Mouse (Mus musculus): ENCODE results near the gene Olfr1248. TPM values are rescaled to one million over a fixed set of nuclear protein-coding genes. Genes with fewer than 3 reads are reported as not detected.
"Not testable (repeated sequence)": the region's sequence is repeated elsewhere in the genome, so short reads cannot be mapped to it uniquely, and the experiment has no call there.

Olfr1248 gene
- polyA plus RNA-seq (2012; rRNA removed) = not detected in 2 replicates

DNA sequence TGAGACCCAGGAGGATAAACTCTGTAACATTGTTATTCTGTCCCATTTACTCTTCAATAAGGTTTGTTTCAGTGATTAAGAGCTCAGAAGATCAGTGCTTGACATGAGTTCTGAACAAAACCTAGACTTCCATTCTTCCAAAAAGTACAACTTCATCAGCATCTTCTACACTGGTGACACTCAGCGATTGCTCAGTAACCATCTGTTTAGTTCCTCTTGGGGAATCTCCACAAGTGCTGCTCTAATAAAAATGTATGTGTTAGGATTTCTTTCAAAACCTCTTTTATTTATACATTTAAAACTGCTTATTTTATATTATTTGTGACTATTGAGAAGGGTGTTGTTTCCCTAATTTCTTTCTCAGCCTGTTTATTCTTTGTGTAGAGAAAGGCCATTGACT is at the start of gene Olfr1248:
Gene Olfr1248 (minus strand): TSS at position 101 of the 400 bp plus-strand sequence.
- WGBS = 93% methylated on average over 1 of the region's 1 CpGs
- DNase-seq (ENCODE audit: low read depth, low spot score) = not testable (repeated sequence)

DNA sequence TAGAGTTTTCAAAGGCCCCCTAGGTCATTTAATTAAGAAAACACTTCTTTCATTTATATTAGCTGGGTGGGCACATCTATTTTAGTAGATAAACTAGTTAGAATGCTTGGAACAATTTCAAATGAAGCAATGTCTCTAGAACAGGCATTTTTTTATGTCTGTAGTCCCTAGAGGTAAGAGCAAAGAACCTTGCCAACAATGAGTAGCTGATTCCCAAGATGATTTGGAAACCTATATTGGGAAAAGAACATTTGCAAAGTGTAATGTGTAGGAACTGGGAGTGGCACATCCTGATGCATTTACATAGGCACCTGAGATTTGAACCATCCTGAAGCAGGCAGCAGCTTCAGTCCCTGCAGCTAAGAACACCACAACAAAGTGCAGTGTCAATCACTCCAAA is 43.3 kb upstream of the Olfr1248 start, which contains the start of gene Olfr1250:
Gene Olfr1250 (minus strand): TSS at position 101 of the 400 bp plus-strand sequence.
- no peak for DNase-seq (ENCODE audit: low read depth, low spot score)

DNA sequence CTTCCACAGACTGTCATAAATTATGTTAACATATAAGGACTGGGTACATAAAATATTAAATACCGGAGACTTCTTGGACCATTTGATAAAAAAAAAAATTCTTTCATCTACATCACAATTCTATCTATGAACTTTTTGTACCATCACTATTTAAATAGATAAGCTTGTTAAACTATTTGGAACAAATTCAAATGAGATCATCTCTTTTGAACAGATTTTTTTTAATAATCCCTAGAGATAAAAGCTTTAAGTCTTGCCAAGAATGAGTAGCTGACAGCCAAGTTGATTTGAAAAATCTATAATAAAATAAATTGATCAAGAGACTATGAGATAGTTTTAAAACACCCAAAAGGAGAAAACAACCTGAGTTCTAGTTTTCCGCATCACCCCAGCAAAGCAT is 16.8 kb upstream of the Olfr1248 start, which contains the start of gene Olfr1249:
Gene Olfr1249 (minus strand): TSS at position 101 of the 400 bp plus-strand sequence.
- no peak for DNase-seq (ENCODE audit: low read depth, low spot score)
- 88% methylated on average over 2 of the region's 2 CpGs for WGBS

DNA sequence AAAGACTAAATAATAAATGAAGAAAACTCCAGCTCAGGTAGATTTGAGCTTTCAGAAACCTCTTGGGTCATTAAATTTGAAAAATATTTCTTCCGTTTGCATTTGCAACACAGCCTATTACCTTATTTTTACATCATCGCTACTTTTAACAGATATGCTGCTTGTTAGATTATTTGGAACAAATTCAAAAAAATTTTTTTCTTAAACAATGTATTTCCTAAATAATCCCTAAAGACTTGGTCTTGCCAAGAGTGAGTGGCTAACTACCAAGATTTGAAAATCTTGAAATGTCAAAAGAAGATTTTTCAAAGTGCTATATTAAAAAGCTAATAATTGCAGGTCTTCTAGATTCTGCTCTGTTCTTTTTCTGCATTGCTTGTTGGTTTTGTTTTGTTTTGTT is 4.0 kb downstream of the Olfr1248 start, which contains the start of gene Olfr1247:
Gene Olfr1247 (minus strand): TSS at position 101 of the 400 bp plus-strand sequence.
- DNase-seq (ENCODE audit: low read depth, low spot score) = no peak
- WGBS = 94% methylated on average over 2 of the region's 2 CpGs

DNA sequence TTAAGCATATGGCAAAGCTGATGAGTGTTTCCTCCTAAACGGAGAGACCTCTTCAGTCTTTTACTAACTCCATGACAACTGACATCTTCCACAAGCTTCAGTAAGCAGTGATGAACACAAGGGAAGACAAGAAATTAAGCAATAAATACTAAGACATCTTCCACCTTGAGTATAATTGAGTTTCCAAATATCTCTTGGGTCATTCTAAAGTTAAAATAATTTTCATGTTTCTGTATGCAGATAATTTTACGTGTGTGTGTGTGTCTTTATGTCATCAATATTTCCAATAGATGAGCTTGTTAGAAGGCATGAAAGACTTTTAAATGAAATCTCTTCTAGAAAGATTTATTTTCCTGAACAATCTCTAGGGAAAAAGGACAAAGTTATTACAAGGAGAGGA is 25.0 kb downstream of the Olfr1248 start, which contains the start of gene Olfr1246:
Gene Olfr1246 (minus strand): TSS at position 101 of the 400 bp plus-strand sequence.
- 74% methylated on average over 2 of the region's 2 CpGs for WGBS
- DNase-seq (ENCODE audit: low read depth, low spot score) = no peak

DNA sequence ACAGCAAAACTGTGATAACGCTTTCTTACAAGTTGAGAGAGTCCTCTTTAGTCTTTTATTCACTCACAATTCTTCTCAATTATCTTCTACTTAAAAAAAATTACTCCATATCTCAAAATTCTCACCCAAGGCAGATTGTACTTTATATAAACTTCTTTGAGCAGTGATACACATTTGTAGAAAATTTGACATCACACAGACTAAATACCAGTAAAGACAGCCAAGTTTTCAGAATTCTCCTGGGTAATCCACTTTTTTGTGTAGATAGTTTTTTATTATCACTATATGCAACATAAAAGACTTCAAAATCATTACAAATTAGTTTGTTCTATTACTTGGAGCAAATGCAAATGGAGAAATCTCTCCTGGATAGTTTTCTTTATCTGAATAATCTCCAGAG is 39.7 kb downstream of the Olfr1248 start, which contains the start of gene Olfr1245:
Gene Olfr1245 (minus strand): TSS at position 101 of the 400 bp plus-strand sequence.
- 67% methylated on average over 1 of the region's 1 CpGs for WGBS
- DNase-seq (ENCODE audit: low read depth, low spot score) = no peak

Other genes starting within 250 kb of the Olfr1248 start
- gene Olfr1238, start 208.6 kb downstream of the Olfr1248 start, polyA plus RNA-seq (2012; rRNA removed) = not detected in 2 replicates
- not detected in 2 replicates for gene Olfr1239, start 197.8 kb downstream of the Olfr1248 start, polyA plus RNA-seq (2012; rRNA removed)
- gene Olfr1240, start 175.2 kb downstream of the Olfr1248 start, polyA plus RNA-seq (2012; rRNA removed) = not detected in 2 replicates
- gene Olfr1241, start 131.1 kb downstream of the Olfr1248 start, polyA plus RNA-seq (2012; rRNA removed) = not detected in 2 replicates
- gene Olfr1242, start 119.9 kb downstream of the Olfr1248 start, polyA plus RNA-seq (2012; rRNA removed) = not detected in 2 replicates
- not detected in 2 replicates for gene Olfr1243, start 86.8 kb downstream of the Olfr1248 start, polyA plus RNA-seq (2012; rRNA removed)
- not detected in 2 replicates for gene Olfr1245, start 39.8 kb downstream of the Olfr1248 start, polyA plus RNA-seq (2012; rRNA removed)
- gene Olfr1246, start 25.1 kb downstream of the Olfr1248 start, polyA plus RNA-seq (2012; rRNA removed) = not detected in 2 replicates
- gene Olfr1247, start 4.1 kb downstream of the Olfr1248 start, polyA plus RNA-seq (2012; rRNA removed) = not detected in 2 replicates
- not detected in 2 replicates for gene Olfr1249, start 16.7 kb upstream of the Olfr1248 start, polyA plus RNA-seq (2012; rRNA removed)
- gene Olfr1250, start 43.2 kb upstream of the Olfr1248 start, polyA plus RNA-seq (2012; rRNA removed) = not detected in 2 replicates
- not detected in 2 replicates for gene Olfr1251, start 53.7 kb upstream of the Olfr1248 start, polyA plus RNA-seq (2012; rRNA removed)
- not detected in 2 replicates for gene Olfr1252, start 106.8 kb upstream of the Olfr1248 start, polyA plus RNA-seq (2012; rRNA removed)
- not detected in 2 replicates for gene Olfr1253, start 138.8 kb upstream of the Olfr1248 start, polyA plus RNA-seq (2012; rRNA removed)
- not detected in 2 replicates for gene Olfr1254, start 175.4 kb upstream of the Olfr1248 start, polyA plus RNA-seq (2012; rRNA removed)
- not detected in 2 replicates for gene Olfr1255, start 193.8 kb upstream of the Olfr1248 start, polyA plus RNA-seq (2012; rRNA removed)
- gene Olfr1256, start 223.3 kb upstream of the Olfr1248 start, polyA plus RNA-seq (2012; rRNA removed) = not detected in 2 replicates
- not detected in 2 replicates for gene Olfr48, start 230.0 kb upstream of the Olfr1248 start, polyA plus RNA-seq (2012; rRNA removed)

All from large intestine, adult 2 months (tissue).